Mouse (Mus musculus): ENCODE data around the gene Tcf7.
A peak's percentile ranks its signal among the peaks of the same experiment; 100 is the strongest.

DNA sequence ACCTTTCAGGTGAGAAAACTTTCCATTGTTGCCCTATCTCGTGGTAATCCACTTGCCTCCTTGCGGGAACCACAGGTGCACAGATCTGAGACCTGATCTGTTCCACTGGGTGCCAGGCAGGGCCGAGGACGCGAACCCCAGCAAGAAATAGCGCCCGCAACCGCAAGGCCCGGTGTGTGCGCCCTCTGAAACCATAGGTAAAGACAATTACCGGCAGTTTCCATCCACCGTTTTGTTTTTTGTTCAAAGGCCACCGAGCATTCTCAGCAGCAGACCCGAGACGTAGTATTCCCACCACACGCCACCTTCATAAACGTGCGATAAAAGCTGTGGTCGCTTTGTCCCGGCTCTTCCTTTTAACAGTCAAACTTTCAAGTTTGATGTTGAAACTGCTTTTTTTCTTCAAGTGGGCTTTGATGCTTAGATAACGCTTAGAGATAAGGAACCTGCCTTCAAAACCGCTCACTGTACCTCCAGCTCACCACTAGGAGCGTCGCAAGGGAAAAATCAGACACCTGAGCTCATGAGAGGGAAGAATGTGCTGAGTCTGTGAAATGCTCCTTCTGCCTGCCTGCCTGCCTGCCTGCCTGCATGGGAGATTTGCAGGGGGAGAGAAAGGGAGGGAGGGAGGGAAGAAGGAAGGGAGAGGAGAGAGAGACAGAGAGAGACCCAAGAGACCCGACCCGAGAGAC lies 31.4 kb upstream of the Tcf7 start:
- TF ChIP-seq CTCF (IDR thresholded peaks at IDR 0.05; ENCODE audit: low read depth) (0 out of 2 replicates have a peak, but pooled peaks have one; percentile 7), EP300 (IDR thresholded peaks at IDR 0.05; ENCODE audit: low read depth) (no peak)

Data from liver, embryonic 14.5 days (tissue).